Mouse (Mus musculus) heart, embryonic 15.5 days (tissue): ENCODE measurements around the gene Psmc4. TPM values are rescaled to one million over a fixed set of nuclear protein-coding genes. Genes with fewer than 3 reads are reported as not detected.

Source experiments
- ATAC-seq: fragments of 200-750 bp; cut with Nextera tagmentation; replicated peaks from 2 replicates; pipeline ENCODE4 v1.8.0; 2017; ENCODE audit warnings: low read depth, moderate TSS enrichment; ENCODE audit not compliant: insufficient number of reproducible peaks, insufficient read depth, low FRiP score
- H3K27ac ChIP-seq: fragments of 300-500 bp; sonication (generic); 2 replicates; pipeline ENCODE4 v1.5.1; 2015; ENCODE audit warnings: mild to moderate bottlenecking, inconsistent platforms
- H3K27me3 ChIP-seq: fragments of 300-500 bp; sonication (generic); 2 replicates; pipeline ENCODE4 v1.6.1; 2015; ENCODE audit warnings: inconsistent platforms
- H3K36me3 ChIP-seq: fragments of 300-500 bp; sonication (generic); 2 replicates; pipeline ENCODE4 v1.6.1; 2015; ENCODE audit warnings: mild to moderate bottlenecking, inconsistent platforms
- H3K4me1 ChIP-seq: fragments of 300-500 bp; sonication (generic); replicated peaks from 2 replicates; pipeline ENCODE4 v1.6.1; 2015; ENCODE audit warnings: inconsistent platforms
- H3K4me2 ChIP-seq: fragments of 300-500 bp; sonication (generic); 2 replicates; pipeline ENCODE4 v1.6.1; 2015; ENCODE audit warnings: inconsistent platforms, mild to moderate bottlenecking, moderate library complexity
- H3K4me3 ChIP-seq: fragments of 300-500 bp; sonication (generic); 2 replicates; pipeline ENCODE4 v1.5.1; 2015; ENCODE audit warnings: mild to moderate bottlenecking, inconsistent platforms
- H3K9ac ChIP-seq: fragments of 300-500 bp; sonication (generic); 2 replicates; pipeline ENCODE4 v1.6.1; 2015; ENCODE audit warnings: mild to moderate bottlenecking, inconsistent platforms
- H3K9me3 ChIP-seq: fragments of 300-500 bp; sonication (generic); replicated peaks from 2 replicates; pipeline ENCODE4 v1.6.1; 2016; ENCODE audit warnings: inconsistent platforms
- WGBS: fragments of 180-500 bp; shearing (Covaris S2); methylation state at CpG from one replicate; pipeline ENCODE4 v1.1.7; 2015; ENCODE audit warnings: mixed read lengths; 5-methylcytosine and 5-hydroxymethylcytosine counted together
- polyA plus RNA-seq: library from polyadenylated mRNA; unstranded; fragments of >200 nt; fragmentation: Nextera tagmentation; extraction: Ambion mirVana; gene quantifications from 2 replicates; pipeline ENCODE4 v1.2.1, GENCODE M21; 2015

Gene Psmc4
- polyA plus RNA-seq, 1 experiment from 2014 or later = 195 TPM

GRCm38 (mm10) chr7:28050584-28050983, 683 bp upstream of the Psmc4 start:
- Histone ChIP-seq H3K9ac (0 out of 2 replicates have a peak overlapping the region, but pooled peaks have one; percentile 32), H3K4me2 (peak overlapping the region; percentile 44), H3K36me3 (peaks cover 28% of the 10 kb centered on the region), H3K27me3 (no peaks in the 10 kb centered on the region), H3K4me3 (no peak overlapping the region), H3K27ac (no peak overlapping the region), H3K4me1 (peaks cover 11% of the 10 kb centered on the region), H3K9me3 (no peaks in the 10 kb centered on the region)
- ATAC-seq = no peak
- 59% methylated on average over 17 of the region's 17 CpGs for WGBS

DNA sequence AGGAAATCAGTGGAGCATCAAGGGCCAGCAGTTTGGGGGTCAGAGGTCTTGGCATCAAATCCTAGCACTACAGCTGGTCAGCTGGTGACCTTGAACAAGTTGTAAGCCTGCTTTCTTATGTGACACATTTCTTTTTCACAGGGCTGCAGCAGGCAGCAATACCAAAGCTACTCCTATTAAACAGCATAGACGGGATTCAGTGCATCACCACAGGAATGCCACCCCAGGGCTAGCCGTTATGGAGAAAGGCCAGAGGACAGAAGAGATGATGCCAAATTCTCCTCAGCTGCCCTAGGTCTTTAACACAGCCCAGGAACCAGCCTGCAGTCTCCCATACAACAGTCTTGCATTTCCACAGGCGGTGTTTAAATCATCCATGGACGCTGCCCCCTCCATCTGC, 5.4 kb downstream of the Psmc4 start:
- Histone ChIP-seq H3K36me3 (peaks cover 71% of the 10 kb centered on the region), H3K4me3 (no peak overlapping the region), H3K9me3 (no peaks in the 10 kb centered on the region), H3K27me3 (no peaks in the 10 kb centered on the region), H3K9ac (no peak overlapping the region), H3K27ac (no peak overlapping the region), H3K4me2 (no peak overlapping the region), H3K4me1 (peaks cover 8% of the 10 kb centered on the region)
- WGBS = 83% methylated on average over 4 of the region's 4 CpGs
- ATAC-seq = no peak

DNA sequence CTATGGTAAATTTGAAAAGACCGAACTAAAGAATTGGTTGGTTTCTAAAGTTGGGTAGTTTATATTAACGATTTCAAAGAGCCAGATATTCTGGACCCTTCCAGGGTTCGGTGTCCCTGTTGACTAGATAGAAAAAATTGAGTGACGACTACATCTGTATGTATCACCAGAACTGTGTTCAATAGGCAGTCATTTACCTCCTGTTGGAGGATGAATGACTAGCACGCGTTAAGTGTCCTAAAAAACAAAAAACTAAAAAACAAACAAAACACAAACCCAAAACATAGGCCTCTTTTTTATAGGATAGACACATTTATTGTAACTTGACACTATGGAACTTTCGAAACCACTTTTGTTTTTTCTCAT, 35.5 kb downstream of the Psmc4 start:
- Histone ChIP-seq H3K4me2 (peak overlapping the region; percentile 79), H3K27me3 (no peaks in the 10 kb centered on the region), H3K27ac (no peak overlapping the region), H3K4me1 (peaks cover 9% of the 10 kb centered on the region; the same call in 1 of the 2 replicates), H3K9me3 (no peaks in the 10 kb centered on the region), H3K4me3 (peak overlapping the region; percentile 65), H3K36me3 (no peaks in the 10 kb centered on the region), H3K9ac (peak overlapping the region; percentile 65)
- ATAC-seq = no peak
- 24% methylated on average over 7 of the region's 7 CpGs for WGBS

GRCm38 (mm10) chr7:28013549-28014444, 36.1 kb downstream of the Psmc4 start, which contains the start of gene Zfp850:
TSS of gene Zfp850 (minus strand) at chr7:28014115.
- under 1% methylated on average over 47 of the region's 47 CpGs for WGBS
- ATAC-seq = peak; percentile 89
- Histone ChIP-seq H3K4me2 (peak within 1 kb of the TSS; percentile 79), H3K4me3 (peak within 1 kb of the TSS; percentile 65), H3K27me3 (no peaks in the 10 kb centered on the region), H3K4me1 (peaks cover 9% of the 10 kb centered on the region; the same call in 1 of the 2 replicates), H3K9ac (peak within 1 kb of the TSS; percentile 65), H3K9me3 (no peaks in the 10 kb centered on the region), H3K36me3 (no peaks in the 10 kb centered on the region; the same call in 1 of the 2 replicates), H3K27ac (no peak within 1 kb of the TSS; the same call in 1 of the 2 replicates)

DNA sequence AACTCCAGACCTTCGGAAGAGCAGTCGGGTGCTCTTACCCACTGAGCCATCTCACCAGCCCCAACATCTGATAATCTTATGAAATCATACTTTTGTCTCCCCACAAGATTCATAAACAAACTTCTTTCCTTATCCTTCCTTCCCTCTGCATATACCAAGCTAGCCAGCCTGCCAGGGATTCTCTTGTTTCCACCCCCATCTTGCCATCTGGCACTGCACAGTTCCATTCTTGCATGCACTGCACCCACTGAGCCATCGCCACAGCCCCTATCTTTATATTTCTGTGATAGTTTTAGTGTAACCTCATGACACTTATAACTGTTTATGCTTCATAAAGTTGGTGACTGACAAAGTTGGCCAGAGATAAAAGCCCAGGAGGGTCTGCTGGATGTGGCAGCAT, 39.6 kb downstream of the Psmc4 start:
- Histone ChIP-seq H3K4me1 (peaks cover 9% of the 10 kb centered on the region; the same call in 1 of the 2 replicates), H3K27ac (no peak overlapping the region), H3K4me3 (no peak overlapping the region), H3K9ac (no peak overlapping the region), H3K4me2 (no peak overlapping the region), H3K9me3 (no peaks in the 10 kb centered on the region), H3K36me3 (peaks cover 14% of the 10 kb centered on the region), H3K27me3 (no peaks in the 10 kb centered on the region)
- WGBS = 89% methylated on average over 3 of the region's 3 CpGs
- ATAC-seq = no peak

Other genes starting within 250 kb of the Psmc4 start
- gene Zfp626, start 242.9 kb downstream of the Psmc4 start, polyA plus RNA-seq = 0.99 and 1.1 TPM in 2 replicates
- 4.6 and 5.4 TPM in 2 replicates for gene Zfp59, start 211.5 kb downstream of the Psmc4 start, polyA plus RNA-seq
- 3.4 and 3.8 TPM in 2 replicates for gene Zfp607a, start 192.6 kb downstream of the Psmc4 start, polyA plus RNA-seq
- gene Zfp974, start 120.6 kb downstream of the Psmc4 start, polyA plus RNA-seq = 6.8 and 7.1 TPM in 2 replicates
- 12.3 and 14.3 TPM in 2 replicates for gene Zfp780b, start 70.9 kb downstream of the Psmc4 start, polyA plus RNA-seq
- gene Zfp850, start 36.0 kb downstream of the Psmc4 start, polyA plus RNA-seq = 1.7 and 1.9 TPM in 2 replicates
- 0.06 and 0.55 TPM in 2 replicates for gene Fcgbp, start 21.1 kb upstream of the Psmc4 start, polyA plus RNA-seq
- gene 9530053A07Rik, start 79.4 kb upstream of the Psmc4 start, polyA plus RNA-seq = 0.03 and 0.10 TPM in 2 replicates
- 67.5 and 76.4 TPM in 2 replicates for gene Fbl, start 119.6 kb upstream of the Psmc4 start, polyA plus RNA-seq
- gene Dyrk1b, start 129.4 kb upstream of the Psmc4 start, polyA plus RNA-seq = 7.3 and 9.2 TPM in 2 replicates
- gene Eid2, start 217.8 kb upstream of the Psmc4 start, polyA plus RNA-seq = 5.2 and 5.9 TPM in 2 replicates
- gene Eid2b, start 227.6 kb upstream of the Psmc4 start, polyA plus RNA-seq = 8.2 and 8.5 TPM in 2 replicates
- not detected in 2 replicates for gene Selenov, start 241.1 kb upstream of the Psmc4 start, polyA plus RNA-seq